Mouse (Mus musculus) limb, embryonic 11.5 days (tissue): ENCODE data around the gene Selenom. TPM values are rescaled to one million over a fixed set of nuclear protein-coding genes. Genes with fewer than 3 reads are reported as not detected.

Experiments used
- ATAC-seq: fragments of 200-750 bp; cut with Nextera tagmentation; 2 replicates; pipeline ENCODE4 v1.8.0; 2017; ENCODE audit warnings: low read depth; ENCODE audit not compliant: insufficient number of reproducible peaks, low FRiP score, low TSS enrichment
- DNase-seq: peaks from one replicate; pipeline ENCODE4 v3.0.0-alpha.2; 2015; ENCODE audit warnings: low spot score
- H3K27ac ChIP-seq: fragments of 300-500 bp; sonication (generic); replicated peaks from 2 replicates; pipeline ENCODE4 v1.5.1; 2014; ENCODE audit warnings: low read depth, mild to moderate bottlenecking, low read length
- H3K27me3 ChIP-seq: fragments of 300-500 bp; sonication (generic); 2 replicates; pipeline ENCODE4 v1.6.1; 2014; ENCODE audit warnings: mild to moderate bottlenecking, low read length, mixed read lengths; ENCODE audit not compliant: control insufficient read depth, insufficient read depth
- H3K36me3 ChIP-seq: fragments of 300-500 bp; sonication (generic); 2 replicates; pipeline ENCODE4 v1.6.1; 2014; ENCODE audit warnings: mild to moderate bottlenecking, low read length, moderate library complexity, mixed read lengths; ENCODE audit not compliant: control insufficient read depth, insufficient read depth
- H3K4me1 ChIP-seq: fragments of 300-500 bp; sonication (generic); 2 replicates; pipeline ENCODE4 v1.6.1; 2014; ENCODE audit warnings: low read length, mixed read lengths; ENCODE audit not compliant: control insufficient read depth, insufficient read depth
- H3K4me2 ChIP-seq: fragments of 300-500 bp; sonication (generic); 2 replicates; pipeline ENCODE4 v1.6.1; 2014; ENCODE audit warnings: low read depth, mild to moderate bottlenecking, moderate library complexity; ENCODE audit not compliant: severe bottlenecking
- H3K4me3 ChIP-seq: fragments of 300-500 bp; sonication (generic); 2 replicates; pipeline ENCODE4 v1.5.1; 2014; ENCODE audit warnings: low read depth, low read length
- H3K9ac ChIP-seq: fragments of 300-500 bp; sonication (generic); 2 replicates; pipeline ENCODE4 v1.6.1; 2014; ENCODE audit warnings: mild to moderate bottlenecking, low read length
- H3K9me3 ChIP-seq: fragments of 300-500 bp; sonication (generic); 2 replicates; pipeline ENCODE4 v1.6.1; 2016; ENCODE audit warnings: low read length; ENCODE audit not compliant: control insufficient read depth
- WGBS: fragments of 180-500 bp; shearing (Covaris S2); extraction: QIAGEN DNeasy Blood & Tissue Kit; methylation state at CpG from one replicate; pipeline ENCODE4 v1.1.7; 2014; 5-methylcytosine and 5-hydroxymethylcytosine counted together
- polyA plus RNA-seq: library from polyadenylated mRNA; unstranded; fragments of >200 nt; fragmentation: Nextera tagmentation; extraction: Ambion mirVana; gene quantifications from 2 replicates; pipeline ENCODE4 v1.2.1, GENCODE M21; 2014

Selenom gene
- polyA plus RNA-seq, 1 experiment from 2014 or later = 54.6 TPM

GRCm38 (mm10) chr11:3545531-3546241 lies 31.2 kb downstream of the Selenom start:
- Histone ChIP-seq H3K27me3 (no peaks in the 10 kb centered on the region), H3K4me2 (no peak overlapping the region), H3K4me1 (no peaks in the 10 kb centered on the region), H3K36me3 (no peaks in the 10 kb centered on the region), H3K27ac (no peak overlapping the region), H3K4me3 (no peak overlapping the region), H3K9me3 (no peaks in the 10 kb centered on the region; the same call in 1 of the 2 replicates), H3K9ac (no peak overlapping the region)
- no peak for ATAC-seq
- DNase-seq = no peak
- 25% methylated on average over 9 of the region's 9 CpGs for WGBS

- Histone ChIP-seq H3K36me3 (no peaks in the 10 kb centered on the region), H3K4me2 (no peak overlapping the region), H3K9ac (no peak overlapping the region), H3K27me3 (no peaks in the 10 kb centered on the region), H3K4me1 (no peaks in the 10 kb centered on the region), H3K4me3 (no peak overlapping the region), H3K9me3 (no peaks in the 10 kb centered on the region; the same call in 1 of the 2 replicates), H3K27ac (no peak overlapping the region)
- ATAC-seq = no peak
- DNase-seq = no peak
- 31% methylated on average over 1 of the region's 1 CpGs for WGBS
These were observed 31.7 kb downstream of the Selenom start for GRCm38 (mm10) chr11:3546242-3546562.

- ATAC-seq = no peak
- H3K4me2 ChIP-seq = no peak overlapping the region
- WGBS = 89% methylated on average over 2 of the region's 2 CpGs
- no peak overlapping the region for H3K9ac ChIP-seq
- H3K4me1 ChIP-seq = no peaks in the 10 kb centered on the region
- no peaks in the 10 kb centered on the region for H3K36me3 ChIP-seq
- H3K27me3 ChIP-seq = no peaks in the 10 kb centered on the region
- no peak for DNase-seq
- H3K9me3 ChIP-seq = no peaks in the 10 kb centered on the region; the same call in 1 of the 2 replicates
- H3K27ac ChIP-seq = no peak overlapping the region
- H3K4me3 ChIP-seq = no peak overlapping the region
These were observed 32.6 kb downstream of the Selenom start for GRCm38 (mm10) chr11:3547047-3547446.

- H3K4me2 ChIP-seq = no peak overlapping the region
- no peaks in the 10 kb centered on the region for H3K4me1 ChIP-seq
- DNase-seq (no peak), ATAC-seq (no peak)
- 52% methylated on average over 6 of the region's 6 CpGs for WGBS
- H3K27me3 ChIP-seq = no peaks in the 10 kb centered on the region
- no peak overlapping the region for H3K4me3 ChIP-seq
- no peaks in the 10 kb centered on the region for H3K36me3 ChIP-seq
- H3K9me3 ChIP-seq = no peaks in the 10 kb centered on the region; the same call in 1 of the 2 replicates
- H3K9ac ChIP-seq = no peak overlapping the region
- no peak overlapping the region for H3K27ac ChIP-seq
These were observed 33.5 kb downstream of the Selenom start for GRCm38 (mm10) chr11:3547969-3548368.

- no peaks in the 10 kb centered on the region for H3K36me3 ChIP-seq
- no peak overlapping the region for H3K27ac ChIP-seq
- H3K4me1 ChIP-seq = no peaks in the 10 kb centered on the region
- no peaks in the 10 kb centered on the region for H3K27me3 ChIP-seq
- H3K9me3 ChIP-seq = no peaks in the 10 kb centered on the region; the same call in 1 of the 2 replicates
- no peak overlapping the region for H3K9ac ChIP-seq
- no peak overlapping the region for H3K4me3 ChIP-seq
- WGBS = 67% methylated on average over 3 of the region's 3 CpGs
- ATAC-seq = no peak
- H3K4me2 ChIP-seq = no peak overlapping the region
- DNase-seq = no peak
These were observed 34.2 kb downstream of the Selenom start for GRCm38 (mm10) chr11:3548564-3549295.

- Histone ChIP-seq H3K9ac (no peak overlapping the region), H3K9me3 (no peaks in the 10 kb centered on the region; the same call in 1 of the 2 replicates), H3K27ac (no peak overlapping the region), H3K4me1 (no peaks in the 10 kb centered on the region), H3K4me3 (no peak overlapping the region), H3K36me3 (no peaks in the 10 kb centered on the region), H3K4me2 (no peak overlapping the region), H3K27me3 (no peaks in the 10 kb centered on the region)
- ATAC-seq = no peak
- 89% methylated on average over 5 of the region's 5 CpGs for WGBS
- no peak for DNase-seq
These were observed 35.3 kb downstream of the Selenom start for GRCm38 (mm10) chr11:3549791-3550190.

GRCm38 (mm10) chr11:3554976-3555375 lies 40.5 kb downstream of the Selenom start:
- H3K4me2 ChIP-seq = no peak overlapping the region
- H3K4me3 ChIP-seq = no peak overlapping the region
- ATAC-seq = no peak
- H3K4me1 ChIP-seq = no peaks in the 10 kb centered on the region
- H3K27me3 ChIP-seq = no peaks in the 10 kb centered on the region
- 87% methylated on average over 4 of the region's 4 CpGs for WGBS
- no peak overlapping the region for H3K9ac ChIP-seq
- H3K9me3 ChIP-seq = no peaks in the 10 kb centered on the region
- DNase-seq = no peak
- H3K27ac ChIP-seq = no peak overlapping the region
- no peaks in the 10 kb centered on the region for H3K36me3 ChIP-seq

- no peak overlapping the region for H3K4me2 ChIP-seq
- H3K9me3 ChIP-seq = no peaks in the 10 kb centered on the region
- ATAC-seq = no peak
- no peaks in the 10 kb centered on the region for H3K27me3 ChIP-seq
- H3K9ac ChIP-seq = no peak overlapping the region
- H3K4me1 ChIP-seq = no peaks in the 10 kb centered on the region
- no peaks in the 10 kb centered on the region for H3K36me3 ChIP-seq
- WGBS = 72% methylated on average over 3 of the region's 3 CpGs
- DNase-seq = no peak
- no peak overlapping the region for H3K27ac ChIP-seq
- H3K4me3 ChIP-seq = no peak overlapping the region
These were observed 43.4 kb downstream of the Selenom start for GRCm38 (mm10) chr11:3557852-3558251.
